Mouse (Mus musculus): ENCODE measurements at regions not wholly inside any gene's neighbourhood (a gene's known extent, or its start where the extent isn't known, plus 50 kb on each side); places are given as distances from the start of the nearest gene placed in this dataset.

DNA sequence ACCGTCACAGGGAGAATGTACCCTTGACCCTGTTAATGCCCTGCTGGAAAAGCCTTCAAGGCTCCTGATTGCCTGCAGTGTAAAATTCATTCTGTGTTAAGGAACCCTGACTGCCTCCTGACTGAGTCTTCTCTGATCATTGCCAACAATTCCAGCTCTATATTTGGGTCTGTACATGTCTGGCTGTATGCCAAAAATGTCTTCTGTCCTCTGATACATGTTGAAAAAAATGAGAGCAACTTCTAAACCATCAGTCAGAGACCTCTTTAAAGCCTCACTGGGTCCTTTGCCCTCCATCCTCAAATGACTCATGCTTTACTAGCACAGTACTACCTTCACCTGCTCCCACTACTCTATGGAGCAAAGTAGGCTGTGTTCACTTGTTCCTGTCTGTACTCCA, 408.3 kb downstream of the Nbas start:
- DNase-seq (ENCODE audit: low spot score): no peak

DNA sequence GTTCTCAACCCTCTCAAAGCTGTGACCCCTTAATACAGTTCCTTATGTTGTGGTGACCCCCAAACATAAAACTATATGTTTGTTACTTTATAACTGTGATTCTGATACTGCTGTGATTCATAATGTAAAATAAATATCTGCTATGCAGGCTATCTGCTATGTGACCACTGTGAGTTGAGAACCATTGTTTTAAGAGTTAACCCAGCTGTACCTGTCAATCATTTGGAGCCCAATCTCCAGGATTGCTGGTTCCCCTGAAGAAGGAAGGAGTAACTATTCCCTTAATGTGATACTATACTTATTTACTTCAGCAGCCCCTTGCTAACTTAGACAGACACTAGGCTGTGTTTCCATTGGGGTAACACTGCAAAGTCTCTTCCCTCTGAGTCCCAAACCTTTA, 400.5 kb downstream of the Nbas start:
- DNase-seq (ENCODE audit: low spot score): no peak

DNA sequence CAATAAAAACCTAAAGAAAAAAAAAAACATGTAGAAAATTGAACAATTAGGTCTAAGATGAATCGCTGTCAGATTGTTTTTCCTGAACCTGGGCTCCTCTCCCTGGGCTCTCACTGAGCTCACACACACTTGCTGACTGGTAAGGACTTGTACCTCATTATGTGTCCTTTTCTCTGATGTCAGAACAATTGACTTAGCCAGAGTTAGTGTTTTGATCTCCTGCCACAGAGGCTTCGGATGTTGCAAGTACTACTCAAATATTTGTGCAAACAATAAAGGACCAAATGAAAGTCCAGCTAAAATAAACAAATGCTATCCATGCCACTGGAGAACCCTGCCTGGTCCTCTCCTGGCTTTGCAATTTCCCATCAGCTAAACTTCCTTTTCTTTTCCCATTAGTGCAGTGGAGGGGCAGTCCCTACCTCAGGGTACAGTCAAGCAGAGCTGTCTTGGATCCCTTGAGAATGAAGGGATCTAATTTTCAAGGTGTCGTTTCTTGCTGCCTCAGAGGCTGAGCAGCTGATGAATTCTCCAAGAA, 399.6 kb downstream of the Nbas start:
- DNase-seq (ENCODE audit: low spot score): no peak

DNA sequence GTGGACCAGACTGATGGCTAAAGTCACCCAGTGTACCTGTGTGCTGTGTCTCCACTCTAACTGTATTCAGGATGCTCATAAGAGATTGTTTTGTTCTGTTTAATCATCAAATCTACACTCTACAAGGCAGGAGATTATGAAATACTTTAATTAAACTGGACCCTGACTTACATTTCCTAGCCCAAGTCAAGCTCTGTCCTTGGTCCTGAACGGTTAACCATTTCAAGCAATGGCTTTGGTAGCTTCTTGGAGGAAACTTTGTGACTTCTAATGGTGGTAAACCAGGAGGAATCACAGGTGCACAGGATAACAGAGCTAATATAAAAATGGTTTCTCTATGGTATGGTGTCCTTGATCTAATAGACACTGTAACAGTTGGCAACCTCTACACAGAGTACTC, 370.4 kb downstream of the Nbas start:
- DNase-seq (ENCODE audit: low spot score): no peak
